Mouse (Mus musculus): Measurements from ENCODE around the gene Myo15b.

Myo15b gene

GRCm38 (mm10) chr11:115858354-115858753 lies at the start of gene Myo15b:
Myo15b (plus strand) TSS chr11:115858406.
- DNase-seq: peak; percentile 16

- peak; percentile 78 for DNase-seq
Observed at GRCm38 (mm10) chr11:115808696-115809310, 49.4 kb upstream of the Myo15b start.

- DNase-seq: no peak
Observed at GRCm38 (mm10) chr11:115809311-115809781, 48.9 kb upstream of the Myo15b start.

- DNase-seq: no peak
Observed at GRCm38 (mm10) chr11:115810377-115810776, 47.8 kb upstream of the Myo15b start.

- no peak for DNase-seq
Observed at GRCm38 (mm10) chr11:115811381-115812093, 46.7 kb upstream of the Myo15b start.

GRCm38 (mm10) chr11:115812095-115812494 lies 46.1 kb upstream of the Myo15b start:
- DNase-seq: no peak

GRCm38 (mm10) chr11:115812533-115813420 lies 45.4 kb upstream of the Myo15b start:
- no peak for DNase-seq

- peak; percentile 97 for DNase-seq
Observed at GRCm38 (mm10) chr11:115813507-115814296, 44.5 kb upstream of the Myo15b start, which contains the start of gene Caskin2. Caskin2 (minus strand) TSS chr11:115813639.

- DNase-seq: peak; percentile 85
Observed at GRCm38 (mm10) chr11:115814605-115815450, 43.4 kb upstream of the Myo15b start, which contains the start of gene Tsen54. Tsen54 (plus strand) TSS chr11:115814724.

- DNase-seq: no peak
Observed at GRCm38 (mm10) chr11:115817331-115817730, 40.9 kb upstream of the Myo15b start.

GRCm38 (mm10) chr11:115819915-115820623 lies 38.1 kb upstream of the Myo15b start:
- no peak for DNase-seq

GRCm38 (mm10) chr11:115821001-115821400 lies 37.2 kb upstream of the Myo15b start:
- DNase-seq: no peak

- peak; percentile 92 for DNase-seq
Observed at GRCm38 (mm10) chr11:115823774-115824740, 34.1 kb upstream of the Myo15b start, which contains the start of gene Llgl2. Llgl2 (plus strand) TSS chr11:115824049.

GRCm38 (mm10) chr11:115824813-115825212 lies 33.4 kb upstream of the Myo15b start:
- no peak for DNase-seq

GRCm38 (mm10) chr11:115826487-115826886 lies 31.7 kb upstream of the Myo15b start:
- no peak for DNase-seq

GRCm38 (mm10) chr11:115827624-115828023 lies 30.6 kb upstream of the Myo15b start:
- no peak for DNase-seq

- no peak for DNase-seq
Observed at GRCm38 (mm10) chr11:115829036-115829435, 29.2 kb upstream of the Myo15b start.

- no peak for DNase-seq
Observed at GRCm38 (mm10) chr11:115830550-115831325, 27.5 kb upstream of the Myo15b start.

All from retina, postnatal 1 day (tissue).